Mouse (Mus musculus): ENCODE measurements around the gene Nova1.

The Nova1 gene

GRCm38 (mm10) chr12:46676341-46676740, 142.4 kb downstream of the Nova1 start:
- DNase-seq (ENCODE audit: low spot score in 2 of 2): no peak

- DNase-seq (ENCODE audit: low spot score in 2 of 2): no peak
These were observed 152.0 kb downstream of the Nova1 start for GRCm38 (mm10) chr12:46666706-46667105.

- peak; percentile 23 to 34 for DNase-seq (ENCODE audit: low spot score in 2 of 2)
These were observed 172.6 kb downstream of the Nova1 start for GRCm38 (mm10) chr12:46646139-46646611.

GRCm38 (mm10) chr12:46645365-46645962, 173.3 kb downstream of the Nova1 start:
- no peak for DNase-seq (ENCODE audit: low spot score in 2 of 2)
